Comparison of ENCODE assay signal across 8 mouse cellular contexts in the genomic region with DNA sequence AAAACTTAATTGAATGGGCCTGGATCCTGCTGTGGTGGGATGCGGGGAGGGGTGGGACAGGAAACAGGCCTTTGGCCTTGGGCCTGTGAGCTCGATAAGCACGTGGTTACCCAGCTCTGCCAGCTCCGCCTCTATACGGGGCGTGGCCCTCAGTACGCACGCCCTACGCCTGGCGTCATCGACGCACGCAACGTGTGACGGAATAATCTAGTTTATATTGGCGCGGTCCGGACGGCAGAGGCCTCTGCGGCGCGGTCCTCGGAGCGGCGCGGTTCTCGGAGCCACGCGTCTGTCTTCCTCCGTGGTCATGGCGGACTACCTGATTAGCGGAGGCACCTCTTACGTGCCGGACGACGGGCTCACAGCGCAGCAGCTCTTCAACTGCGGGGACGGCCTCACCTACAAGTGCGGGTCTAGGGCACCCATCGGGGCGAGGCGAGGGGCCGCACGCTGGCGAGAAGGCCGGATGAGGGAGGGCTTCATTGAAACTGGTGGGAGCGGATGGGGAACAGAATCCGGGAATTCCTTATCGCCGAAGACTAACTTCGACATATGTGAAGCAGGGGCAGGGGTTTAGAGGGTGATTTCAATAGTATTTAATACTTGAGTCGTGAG. TPM values are rescaled to one million over a fixed set of nuclear protein-coding genes. Genes with fewer than 3 reads are reported as not detected.
A peak's percentile ranks its signal among the peaks of the same experiment; 100 is the strongest.
DNase-seq lines count a peak whose midpoint lies in the region; ATAC-seq and TF ChIP-seq lines count a peak whose summit lies in the region.

A gene (plus strand): TSS at position 60 of the 615 bp plus-strand sequence.

- no peaks in the 10 kb centered on the region for H3K27me3 ChIP-seq in G1E (ENCODE audit: insufficient read depth, low read length)
- H3K27me3 ChIP-seq in forebrain, embryonic 16.5 days (replicated peaks; ENCODE audit: control insufficient read depth, insufficient read depth, low read length) = no peaks in the 10 kb centered on the region
- no peaks in the 10 kb centered on the region for H3K27me3 ChIP-seq in lung, embryonic 14.5 days (ENCODE audit: insufficient read depth, low read length)
- H3K27me3 ChIP-seq in thymus, adult 2 months (ENCODE audit: control insufficient read depth, insufficient read depth, low read length) = no peaks in the 10 kb centered on the region

- peak; percentile 84 for TF ChIP-seq POLR2A in olfactory bulb, adult 2 months (IDR thresholded peaks at IDR 0.05; ENCODE audit: insufficient read depth, low read depth, low read length)
- TF ChIP-seq POLR2A in thymus, adult 2 months (IDR thresholded peaks at IDR 0.05; ENCODE audit: control insufficient read depth, extremely low read depth, insufficient read depth, low read length, poor library complexity) = peak; percentile 94

- H3K4me3 ChIP-seq in G1E (ENCODE audit: low read depth, low read length) = peak within 1 kb of the TSS; percentile 71
- H3K4me3 ChIP-seq in forebrain, embryonic 16.5 days (replicated peaks; ENCODE audit: low read length) = peak within 1 kb of the TSS; percentile 64
- peak within 1 kb of the TSS; percentile 59 for H3K4me3 ChIP-seq in layer of hippocampus, adult 2 months
- peak within 1 kb of the TSS; percentile 62 for H3K4me3 ChIP-seq in lung, embryonic 14.5 days (ENCODE audit: low read depth, low read length)
- H3K4me3 ChIP-seq in olfactory bulb, adult 2 months (ENCODE audit: insufficient read depth, low read depth, low read length) = peak within 1 kb of the TSS; percentile 83
- peak within 1 kb of the TSS; percentile 53 for H3K4me3 ChIP-seq in thymus, adult 2 months (ENCODE audit: control insufficient read depth, insufficient read depth, low read length)

- DNase-seq in G1E (ENCODE audit: low spot score) = peak; percentile 89
- DNase-seq in cerebellum, adult 18-20 months = peak; percentile 89 to 91
- peak; percentile 94 to 95 for DNase-seq in heart, postnatal 36 days
- peak; percentile 94 to 96 for DNase-seq in layer of hippocampus, adult 2 months (ENCODE audit: low spot score in 2 of 2)
- peak; percentile 100 for DNase-seq in lung, embryonic 14.5 days
- DNase-seq in thymus, adult 2 months = peak; percentile 92

- ATAC-seq in G1E (ENCODE audit: extremely low read depth, insufficient number of reproducible peaks, low FRiP score, poor library complexity, severe bottlenecking) = peak; percentile 98
- peak; percentile 99 for ATAC-seq in forebrain, embryonic 16.5 days
- ATAC-seq in lung, embryonic 14.5 days (ENCODE audit: insufficient read depth) = peak; percentile 98

- H3K9me3 ChIP-seq in G1E (replicated peaks) = no peaks in the 10 kb centered on the region
- H3K9me3 ChIP-seq in forebrain, embryonic 16.5 days (ENCODE audit: control insufficient read depth, low read length) = no peaks in the 10 kb centered on the region
- no peaks in the 10 kb centered on the region for H3K9me3 ChIP-seq in lung, embryonic 14.5 days (ENCODE audit: low read depth, low read length)

- H3K4me1 ChIP-seq in G1E (ENCODE audit: insufficient read depth, low read depth, low read length) = peaks cover 67% of the 10 kb centered on the region
- peaks cover 11% of the 10 kb centered on the region for H3K4me1 ChIP-seq in forebrain, embryonic 16.5 days (replicated peaks; ENCODE audit: control insufficient read depth, insufficient read depth, low read length)
- peaks cover 5% of the 10 kb centered on the region; the same call in 1 of the 2 replicates for H3K4me1 ChIP-seq in lung, embryonic 14.5 days (ENCODE audit: insufficient read depth)
- H3K4me1 ChIP-seq in olfactory bulb, adult 2 months (ENCODE audit: control insufficient read depth, insufficient read depth, low read length) = peaks cover 16% of the 10 kb centered on the region
- peaks cover 6% of the 10 kb centered on the region for H3K4me1 ChIP-seq in thymus, adult 2 months (replicated peaks; ENCODE audit: control insufficient read depth, insufficient read depth, low read length)

- H3K36me3 ChIP-seq in G1E (replicated peaks) = peaks cover 87% of the 10 kb centered on the region
- peaks cover 36% of the 10 kb centered on the region for H3K36me3 ChIP-seq in forebrain, embryonic 16.5 days (ENCODE audit: control insufficient read depth, insufficient read depth)
- H3K36me3 ChIP-seq in lung, embryonic 14.5 days (ENCODE audit: insufficient read depth) = peaks cover 78% of the 10 kb centered on the region
- H3K36me3 ChIP-seq in thymus, adult 2 months (ENCODE audit: control insufficient read depth, insufficient read depth, low read length) = peaks cover 37% of the 10 kb centered on the region

- no peak for TF ChIP-seq CTCF in G1E (IDR thresholded peaks at IDR 0.05; ENCODE audit: low read depth, low read length)
- TF ChIP-seq CTCF in layer of hippocampus, adult 2 months (conservative IDR thresholded peaks at IDR 0.05) = 0 out of 2 replicates have a peak, but pooled peaks have one; percentile 12
- TF ChIP-seq CTCF in lung, embryonic 14.5 days (IDR thresholded peaks at IDR 0.05; ENCODE audit: low read depth) = peak; percentile 6; the same call in 1 of the 2 replicates
- TF ChIP-seq CTCF in olfactory bulb, adult 2 months (IDR thresholded peaks at IDR 0.05; ENCODE audit: insufficient read depth, low read depth, low read length) = no peak
- TF ChIP-seq CTCF in thymus, adult 2 months (IDR thresholded peaks at IDR 0.05; ENCODE audit: borderline replicate concordance, control insufficient read depth, extremely low read depth, insufficient read depth, low read length, poor library complexity) = peak; percentile 33; the same call in 1 of the 2 replicates

- H3K9ac ChIP-seq in forebrain, embryonic 16.5 days (replicated peaks; ENCODE audit: low read depth, low read length) = peak within 1 kb of the TSS; percentile 73
- peak within 1 kb of the TSS; percentile 76 for H3K9ac ChIP-seq in lung, embryonic 14.5 days

- WGBS in forebrain, embryonic 16.5 days = under 1% methylated on average over 53 of the region's 53 CpGs
- under 1% methylated on average over 51 of the region's 53 CpGs for WGBS in lung, embryonic 14.5 days
- WGBS in olfactory bulb, adult 2 months = under 1% methylated on average over 53 of the region's 53 CpGs
- WGBS in thymus, adult 2 months = under 1% methylated on average over 53 of the region's 53 CpGs

- peak within 1 kb of the TSS; percentile 75 for H3K27ac ChIP-seq in forebrain, embryonic 16.5 days (ENCODE audit: low read length)
- peak within 1 kb of the TSS; percentile 79 for H3K27ac ChIP-seq in layer of hippocampus, adult 2 months
- H3K27ac ChIP-seq in lung, embryonic 14.5 days (ENCODE audit: low read depth) = peak within 1 kb of the TSS; percentile 69
- peak within 1 kb of the TSS; percentile 48; the same call in 1 of the 2 replicates for H3K27ac ChIP-seq in olfactory bulb, adult 2 months (ENCODE audit: insufficient read depth, low read depth, low read length)
- no peak within 1 kb of the TSS for H3K27ac ChIP-seq in thymus, adult 2 months (ENCODE audit: control insufficient read depth, insufficient read depth, low read length)

- peak within 1 kb of the TSS; percentile 82 for H3K4me2 ChIP-seq in forebrain, embryonic 16.5 days (ENCODE audit: low read length)
- H3K4me2 ChIP-seq in lung, embryonic 14.5 days = peak within 1 kb of the TSS; percentile 89

- intact Hi-C loops in heart, postnatal 36 days (cut with DNase I) = no loop called here

RNA-seq across cellular contexts. Expression of the gene that starts here (rescaled TPM):
- 145 and 154 TPM in 2 replicates for total RNA-seq in G1E (2014; fragmentation: Nextera tagmentation)
- total RNA-seq in G1E (2017) = 247 and 299 TPM in 2 replicates
- polyA plus RNA-seq in G1E (2012) = 167 and 176 TPM in 2 replicates
- 118 and 128 TPM in 2 replicates for polyA plus RNA-seq in forebrain, embryonic 16.5 days (2015; fragmentation: Nextera tagmentation; extraction: Ambion mirVana)
- total RNA-seq in heart, postnatal 36 days (2021) = 10 to 100 TPM; 48.7 to 52.2 TPM
- 10 to 100 TPM; 61.3 to 63.7 TPM for total RNA-seq in layer of hippocampus, adult 2 months (2021)
- polyA plus RNA-seq in lung, embryonic 14.5 days (2014; fragmentation: Nextera tagmentation; extraction: Ambion mirVana) = 199 and 202 TPM in 2 replicates
- not detected in 2 replicates for polyA plus RNA-seq in olfactory bulb, adult 2 months (2012; ENCODE audit: insufficient read depth, insufficient read length, low replicate concordance, missing spikeins)
- 160 and 200 TPM in 2 replicates for polyA plus RNA-seq in thymus, adult 2 months (2012; rRNA removed)

Comparison
In these comparisons a context has a peak if more than half of its experiments do, and no peak if none do; other contexts are left out.
1. RNA of the gene that starts here (polyA plus RNA-seq): 199 to 202 TPM in lung, embryonic 14.5 days, 167 to 176 TPM in G1E, 160 to 200 TPM in thymus, adult 2 months and 118 to 128 TPM in forebrain, embryonic 16.5 days; not detected in olfactory bulb, adult 2 months; every median in the first group is over 100 times any median in the second.
2. CTCF ChIP-seq: peak in layer of hippocampus, adult 2 months (single experiment), lung, embryonic 14.5 days (single experiment) and thymus, adult 2 months (single experiment); none in G1E (single experiment) and olfactory bulb, adult 2 months (single experiment).
3. Peak in every context shown above with its lines, with median percentiles within 50 percentile points of each other: ATAC-seq, DNase-seq and H3K4me3 ChIP-seq.